Mouse (Mus musculus): ENCODE results near the gene Nup160. TPM values are rescaled to one million over a fixed set of nuclear protein-coding genes. Genes with fewer than 3 reads are reported as not detected.
A peak's percentile ranks its signal among the peaks of the same experiment; 100 is the strongest.

Gene Nup160
- polyA plus RNA-seq, 1 experiment from 2014 or later, result 43.0 TPM

- Histone ChIP-seq H3K9ac (no peak overlapping the region), H3K36me3 (peaks cover 71% of the 10 kb centered on the region), H3K4me1 (no peaks in the 10 kb centered on the region), H3K27ac (no peak overlapping the region), H3K4me3 (no peak overlapping the region), H3K27me3 (no peaks in the 10 kb centered on the region), H3K4me2 (replicated peaks) (no peak overlapping the region), H3K9me3 (replicated peaks) (no peaks in the 10 kb centered on the region)
- WGBS, result 90% methylated on average over 5 of the region's 5 CpGs
- no peak for ATAC-seq (ENCODE audit: low FRiP score)
Measured at GRCm38 (mm10) chr2:90717948-90718347, 40.9 kb downstream of the Nup160 start.

- H3K36me3 ChIP-seq, result peaks cover 75% of the 10 kb centered on the region
- no peak overlapping the region for H3K27ac ChIP-seq
- H3K9ac ChIP-seq, result no peak overlapping the region
- H3K9me3 ChIP-seq (replicated peaks), result no peaks in the 10 kb centered on the region
- H3K4me2 ChIP-seq (replicated peaks), result no peak overlapping the region
- no peak overlapping the region for H3K4me3 ChIP-seq
- H3K27me3 ChIP-seq, result no peaks in the 10 kb centered on the region
- 96% methylated on average over 3 of the region's 3 CpGs for WGBS
- ATAC-seq (ENCODE audit: low FRiP score), result no peak
- no peaks in the 10 kb centered on the region for H3K4me1 ChIP-seq
Measured at GRCm38 (mm10) chr2:90726818-90727217, 49.8 kb downstream of the Nup160 start.

- peaks cover 70% of the 10 kb centered on the region for H3K36me3 ChIP-seq
- H3K4me1 ChIP-seq, result no peaks in the 10 kb centered on the region
- no peak for ATAC-seq (ENCODE audit: low FRiP score)
- H3K27ac ChIP-seq, result no peak overlapping the region
- H3K4me2 ChIP-seq (replicated peaks), result no peak overlapping the region
- H3K9ac ChIP-seq, result no peak overlapping the region
- WGBS, result 94% methylated on average over 11 of the region's 11 CpGs
- no peak overlapping the region for H3K4me3 ChIP-seq
- no peaks in the 10 kb centered on the region for H3K27me3 ChIP-seq
- no peaks in the 10 kb centered on the region for H3K9me3 ChIP-seq (replicated peaks)
Measured at GRCm38 (mm10) chr2:90735326-90735725, 58.3 kb downstream of the Nup160 start.

GRCm38 (mm10) chr2:90738801-90739200, 61.8 kb downstream of the Nup160 start:
- Histone ChIP-seq H3K9ac (no peak overlapping the region), H3K4me2 (replicated peaks) (no peak overlapping the region), H3K27me3 (no peaks in the 10 kb centered on the region), H3K36me3 (peaks cover 38% of the 10 kb centered on the region), H3K9me3 (replicated peaks) (no peaks in the 10 kb centered on the region), H3K4me3 (no peak overlapping the region), H3K4me1 (no peaks in the 10 kb centered on the region), H3K27ac (no peak overlapping the region)
- ATAC-seq (ENCODE audit: low FRiP score), result no peak
- WGBS, result 95% methylated on average over 3 of the region's 3 CpGs

DNA sequence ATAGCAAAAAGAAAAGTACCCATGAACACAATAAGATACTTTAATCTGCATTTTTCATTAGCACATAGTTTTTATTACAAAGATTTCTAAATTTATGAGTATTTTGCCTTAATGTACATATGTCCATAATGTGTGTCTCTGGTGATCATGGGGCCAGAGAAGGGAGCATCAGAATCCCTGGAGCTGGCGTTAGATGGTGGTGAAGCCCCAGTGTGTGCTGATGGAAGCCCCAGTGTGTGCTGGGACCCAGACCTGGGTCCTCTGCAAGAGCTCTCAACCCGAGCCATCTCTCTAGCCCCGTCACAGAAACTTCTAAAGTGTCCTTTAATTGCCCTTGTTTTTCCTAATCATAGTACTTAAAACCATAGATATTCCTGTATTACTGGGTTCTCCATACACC, 62.3 kb downstream of the Nup160 start:
- Histone ChIP-seq H3K27ac (no peak overlapping the region), H3K36me3 (peaks cover 32% of the 10 kb centered on the region), H3K4me1 (no peaks in the 10 kb centered on the region), H3K4me3 (no peak overlapping the region), H3K9me3 (replicated peaks) (no peaks in the 10 kb centered on the region), H3K9ac (no peak overlapping the region), H3K4me2 (replicated peaks) (no peak overlapping the region), H3K27me3 (no peaks in the 10 kb centered on the region)
- WGBS, result 92% methylated on average over 3 of the region's 3 CpGs
- ATAC-seq (ENCODE audit: low FRiP score), result no peak

GRCm38 (mm10) chr2:90739921-90740320, 62.9 kb downstream of the Nup160 start:
- Histone ChIP-seq H3K27ac (no peak overlapping the region), H3K4me2 (replicated peaks) (no peak overlapping the region), H3K9me3 (replicated peaks) (no peaks in the 10 kb centered on the region), H3K36me3 (peaks cover 27% of the 10 kb centered on the region), H3K27me3 (no peaks in the 10 kb centered on the region), H3K9ac (no peak overlapping the region), H3K4me3 (no peak overlapping the region), H3K4me1 (no peaks in the 10 kb centered on the region)
- no peak for ATAC-seq (ENCODE audit: low FRiP score)
- 86% methylated on average over 5 of the region's 5 CpGs for WGBS

- Histone ChIP-seq H3K4me2 (replicated peaks) (peak overlapping the region; percentile 57), H3K9me3 (replicated peaks) (no peaks in the 10 kb centered on the region), H3K9ac (peak overlapping the region; percentile 51; the same call in 1 of the 2 replicates), H3K4me3 (peak overlapping the region; percentile 95), H3K4me1 (peaks cover 24% of the 10 kb centered on the region), H3K36me3 (peaks cover 17% of the 10 kb centered on the region), H3K27ac (peak overlapping the region; percentile 96), H3K27me3 (no peaks in the 10 kb centered on the region)
- peak; percentile 15 for ATAC-seq (ENCODE audit: low FRiP score)
- WGBS, result 63% methylated on average over 12 of the region's 12 CpGs
Measured at GRCm38 (mm10) chr2:90744285-90745052, 67.5 kb downstream of the Nup160 start.

GRCm38 (mm10) chr2:90745053-90745678, 68.2 kb downstream of the Nup160 start, which contains the start of gene Fnbp4:
Gene Fnbp4, plus strand, starts transcription at chr2:90745370.
- peak within 1 kb of the TSS; percentile 95 for H3K4me3 ChIP-seq
- H3K27ac ChIP-seq, result peak within 1 kb of the TSS; percentile 98
- H3K27me3 ChIP-seq, result no peaks in the 10 kb centered on the region
- no peaks in the 10 kb centered on the region for H3K9me3 ChIP-seq (replicated peaks)
- peaks cover 28% of the 10 kb centered on the region for H3K4me1 ChIP-seq
- H3K9ac ChIP-seq, result peak within 1 kb of the TSS; percentile 97
- peak within 1 kb of the TSS; percentile 88 for H3K4me2 ChIP-seq (replicated peaks)
- peaks cover 20% of the 10 kb centered on the region for H3K36me3 ChIP-seq
- peak; percentile 99 for ATAC-seq (ENCODE audit: low FRiP score)
- under 1% methylated on average over 44 of the region's 44 CpGs for WGBS

GRCm38 (mm10) chr2:90745740-90746537, 68.9 kb downstream of the Nup160 start:
- H3K4me2 ChIP-seq (replicated peaks), result peak overlapping the region; percentile 88
- peaks cover 28% of the 10 kb centered on the region for H3K4me1 ChIP-seq
- WGBS, result under 1% methylated on average over 54 of the region's 54 CpGs
- peak overlapping the region; percentile 97 for H3K9ac ChIP-seq
- peaks cover 26% of the 10 kb centered on the region for H3K36me3 ChIP-seq
- peak overlapping the region; percentile 95 for H3K4me3 ChIP-seq
- peak; percentile 57 for ATAC-seq (ENCODE audit: low FRiP score)
- no peaks in the 10 kb centered on the region for H3K9me3 ChIP-seq (replicated peaks)
- no peaks in the 10 kb centered on the region for H3K27me3 ChIP-seq
- H3K27ac ChIP-seq, result peak overlapping the region; percentile 98

GRCm38 (mm10) chr2:90746538-90746865, 69.5 kb downstream of the Nup160 start:
- WGBS, result 19% methylated on average over 4 of the region's 4 CpGs
- no peaks in the 10 kb centered on the region for H3K27me3 ChIP-seq
- peak overlapping the region; percentile 98; the same call in 1 of the 2 replicates for H3K27ac ChIP-seq

GRCm38 (mm10) chr2:90747131-90747530, 70.1 kb downstream of the Nup160 start:
- H3K4me1 ChIP-seq, result peaks cover 28% of the 10 kb centered on the region
- peak overlapping the region; percentile 97; the same call in 1 of the 2 replicates for H3K9ac ChIP-seq
- no peak overlapping the region for H3K27ac ChIP-seq
- no peak for ATAC-seq (ENCODE audit: low FRiP score)
- H3K4me2 ChIP-seq (replicated peaks), result peak overlapping the region; percentile 88
- peak overlapping the region; percentile 95 for H3K4me3 ChIP-seq
- no peaks in the 10 kb centered on the region for H3K27me3 ChIP-seq
- H3K9me3 ChIP-seq (replicated peaks), result no peaks in the 10 kb centered on the region
- WGBS, result 94% methylated on average over 10 of the region's 10 CpGs
- H3K36me3 ChIP-seq, result peaks cover 33% of the 10 kb centered on the region

More at GRCm38 (mm10) chr2:90746538-90746865, 69.5 kb downstream of the Nup160 start:
- Histone ChIP-seq H3K9ac (peak overlapping the region; percentile 97), H3K4me2 (replicated peaks) (peak overlapping the region; percentile 88), H3K36me3 (peaks cover 31% of the 10 kb centered on the region), H3K4me3 (peak overlapping the region; percentile 95), H3K9me3 (replicated peaks) (no peaks in the 10 kb centered on the region), H3K4me1 (peaks cover 28% of the 10 kb centered on the region)
- no peak for ATAC-seq (ENCODE audit: low FRiP score)
